Mouse (Mus musculus) T-helper 1 cell (primary cell): ENCODE results near the gene B3galt1.

ENCODE experiments used
- in situ Hi-C: fragments of 300-600 bp; cut with MboI, MseI; formaldehyde crosslinking; loops from one replicate; pipeline ENCODE4 v1.15.1; 2025; ENCODE audit warnings: high pct_unique_total_duplicates

The B3galt1 gene

DNA sequence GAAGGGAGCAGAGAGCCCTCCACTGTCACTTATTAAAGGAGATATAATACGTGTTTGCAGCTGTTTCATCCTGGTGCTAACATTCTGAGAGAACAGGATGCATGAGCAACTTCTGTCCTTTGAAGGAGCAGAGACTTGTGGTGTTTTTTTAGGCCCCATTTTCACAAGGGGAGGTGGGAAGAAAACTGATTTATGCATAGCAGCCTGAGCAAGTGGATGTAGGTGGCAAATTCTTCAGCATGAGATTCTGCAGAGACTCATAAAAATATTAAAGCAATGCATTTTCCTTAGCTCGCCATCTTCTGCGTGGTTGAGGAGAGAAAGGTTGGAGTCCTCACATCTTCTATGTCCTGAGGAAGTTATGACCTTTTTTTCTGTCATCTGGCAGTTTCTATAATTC, 469.0 kb downstream of the B3galt1 start:
- in situ Hi-C loops: no loop called here

DNA sequence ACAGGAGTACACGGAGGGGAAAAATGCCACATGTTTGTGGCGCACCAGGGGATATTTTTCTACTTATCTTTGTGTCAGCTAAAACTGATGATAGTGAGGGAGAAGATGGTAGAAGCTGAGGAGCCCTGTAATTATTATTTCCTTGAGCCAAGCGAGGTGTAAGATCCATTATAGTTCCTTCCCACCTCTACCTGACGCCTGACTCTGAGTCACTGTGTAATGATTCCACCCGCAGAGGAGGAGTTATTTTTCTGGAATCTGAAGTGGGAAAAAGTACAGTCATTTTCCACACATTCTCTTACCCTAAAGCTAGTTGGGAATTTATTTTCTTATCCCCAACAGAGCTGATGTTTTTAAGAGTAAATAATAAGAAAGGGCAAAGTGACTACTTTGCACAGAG, 475.1 kb downstream of the B3galt1 start:
- in situ Hi-C loops: no loop called here

DNA sequence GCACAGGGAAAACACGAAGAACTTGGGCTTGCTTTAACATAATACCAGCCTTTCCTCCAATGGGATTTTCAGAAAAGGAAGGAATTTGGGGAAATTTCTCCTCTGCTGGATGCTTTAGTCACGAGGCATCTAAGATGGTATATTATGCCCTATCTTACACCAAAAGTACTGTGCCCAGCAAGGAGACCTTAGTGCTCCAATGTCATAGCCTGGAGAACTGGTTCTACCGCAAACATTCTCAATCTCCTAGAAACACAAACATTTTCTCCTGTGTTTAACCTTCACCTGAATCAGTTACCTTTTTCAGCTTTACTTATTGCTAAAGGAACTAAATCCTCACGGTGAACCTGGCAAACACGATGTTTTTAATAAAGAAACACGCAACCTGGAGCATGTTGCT, 486.8 kb downstream of the B3galt1 start:
- in situ Hi-C loops: no loop called here

DNA sequence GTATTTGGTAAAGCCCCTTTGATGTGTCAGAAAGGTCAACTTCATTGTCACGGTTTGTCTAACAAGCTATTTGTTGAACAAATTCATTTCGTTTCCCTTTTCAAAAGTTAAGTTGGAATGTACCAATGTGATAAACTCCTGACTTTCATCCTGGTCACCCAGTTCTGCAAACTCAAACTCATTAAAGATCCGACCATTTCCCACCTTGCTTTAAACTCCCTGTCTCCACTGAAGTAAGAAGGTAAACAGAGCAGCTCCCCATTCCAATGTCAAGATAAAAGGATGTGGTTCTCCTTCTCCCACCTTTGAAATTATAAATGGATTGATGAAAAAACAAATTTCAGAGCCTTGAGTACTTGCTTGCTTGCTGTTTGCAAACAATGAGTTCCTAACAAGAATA, 487.6 kb downstream of the B3galt1 start:
- in situ Hi-C loops: no loop called here

DNA sequence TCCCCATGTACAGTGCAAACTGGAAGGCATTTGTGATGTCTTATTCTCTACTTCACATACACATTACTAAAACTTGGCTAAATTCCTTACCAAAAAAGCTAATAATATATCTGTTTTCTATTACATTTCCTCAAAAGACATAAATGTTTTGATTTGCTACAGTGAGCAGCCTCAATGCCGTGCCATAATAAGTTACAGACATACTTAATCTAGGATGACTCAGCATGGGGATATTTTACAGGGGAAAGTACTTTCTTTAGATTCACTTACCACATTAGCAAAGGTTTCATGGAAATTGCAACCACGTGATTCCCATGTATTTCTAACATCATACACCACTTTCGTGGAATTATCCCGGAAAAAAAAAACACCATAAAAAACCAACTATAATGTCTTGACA, 495.7 kb downstream of the B3galt1 start:
- in situ Hi-C loops: no loop called here

DNA sequence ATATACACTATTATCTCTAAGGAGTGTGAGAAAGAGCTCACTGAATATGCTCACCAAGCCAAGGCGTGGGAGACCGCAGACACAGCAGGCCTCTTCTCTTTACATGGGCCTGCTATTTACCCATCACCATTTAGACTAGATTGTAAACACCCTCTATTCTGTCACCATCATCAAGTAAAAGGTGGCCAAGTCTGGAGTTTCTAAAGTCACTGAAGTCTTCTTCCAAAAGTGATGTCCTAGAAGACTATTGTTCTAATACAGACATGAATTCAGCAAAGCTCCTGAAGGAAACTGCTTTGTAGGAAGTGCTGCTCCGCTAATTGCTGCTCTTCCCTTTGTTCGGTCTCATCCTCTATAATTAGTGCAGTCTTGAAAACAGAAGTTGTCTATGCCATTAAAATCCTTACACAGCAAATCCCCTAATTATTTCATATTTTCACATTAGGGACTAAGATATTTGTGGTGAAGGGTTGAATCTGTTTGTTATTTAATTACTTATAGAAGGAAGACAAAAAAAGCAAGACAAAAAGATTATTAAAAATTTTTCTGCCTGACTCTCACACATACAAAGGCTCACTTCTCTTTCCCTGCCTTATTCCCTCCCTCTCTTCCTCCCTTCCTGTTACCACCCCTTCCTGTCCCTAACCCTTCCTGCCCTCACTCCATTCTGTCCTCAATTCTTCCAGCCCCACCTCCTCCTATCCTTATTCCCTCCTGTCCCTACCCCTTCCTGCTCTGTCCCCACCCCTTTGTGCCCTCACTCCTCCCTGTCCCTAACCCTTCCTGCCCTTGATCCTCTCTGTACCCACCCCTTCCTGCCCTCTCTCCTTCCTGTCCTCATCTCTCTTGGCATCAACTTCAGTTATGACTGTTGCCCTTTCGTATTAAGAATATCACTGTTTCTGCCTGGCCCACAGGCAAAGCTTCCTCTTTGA, 514.0 kb downstream of the B3galt1 start:
- in situ Hi-C loops: loop anchor here (10.0 kb wide), 1 partner anchor 485 kb away; no protein-coding TSS in a partner anchor

DNA sequence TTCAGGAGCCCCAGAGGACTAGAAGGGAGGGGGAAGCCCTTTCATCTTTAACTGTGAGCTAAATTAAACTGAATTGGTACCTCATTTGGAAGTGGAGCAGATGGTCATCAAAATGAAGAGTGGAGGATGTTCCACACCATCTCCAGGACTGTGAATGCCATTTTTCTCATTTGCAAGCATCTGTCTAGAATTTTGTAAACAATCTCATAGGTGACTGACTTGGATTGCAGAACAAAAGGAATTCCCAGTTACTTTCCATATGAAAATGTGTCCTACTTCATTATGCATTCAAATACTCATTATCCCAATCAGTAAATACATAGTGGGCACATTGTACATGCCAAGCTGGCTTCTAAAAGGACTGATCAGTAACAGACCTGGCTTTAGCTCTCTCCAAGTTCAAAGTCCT, 515.2 kb downstream of the B3galt1 start:
- in situ Hi-C loops: loop anchor here (10.0 kb wide), 1 partner anchor 484 kb away; no protein-coding TSS in a partner anchor

DNA sequence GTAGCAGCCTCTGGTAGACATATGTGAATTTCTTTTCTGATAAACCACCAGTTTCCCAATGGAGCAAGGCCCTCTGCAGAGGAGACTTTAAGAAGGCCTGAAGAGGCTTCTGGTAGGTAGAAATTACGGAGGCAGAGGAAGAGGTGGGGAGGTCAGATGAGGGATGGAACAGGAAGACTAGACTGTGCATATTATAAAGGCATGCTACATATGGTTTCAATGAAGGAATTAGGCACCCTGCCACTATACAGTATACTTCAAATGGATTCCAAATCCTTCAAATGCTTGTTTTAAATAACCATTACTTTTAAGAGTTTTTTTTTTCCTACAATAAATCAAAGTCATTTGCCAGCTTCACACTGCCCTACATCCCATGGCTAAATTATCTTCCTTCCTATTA, 518.8 kb downstream of the B3galt1 start:
- in situ Hi-C loops: loop anchor here (10.0 kb wide), 1 partner anchor 480 kb away; no protein-coding TSS in a partner anchor

DNA sequence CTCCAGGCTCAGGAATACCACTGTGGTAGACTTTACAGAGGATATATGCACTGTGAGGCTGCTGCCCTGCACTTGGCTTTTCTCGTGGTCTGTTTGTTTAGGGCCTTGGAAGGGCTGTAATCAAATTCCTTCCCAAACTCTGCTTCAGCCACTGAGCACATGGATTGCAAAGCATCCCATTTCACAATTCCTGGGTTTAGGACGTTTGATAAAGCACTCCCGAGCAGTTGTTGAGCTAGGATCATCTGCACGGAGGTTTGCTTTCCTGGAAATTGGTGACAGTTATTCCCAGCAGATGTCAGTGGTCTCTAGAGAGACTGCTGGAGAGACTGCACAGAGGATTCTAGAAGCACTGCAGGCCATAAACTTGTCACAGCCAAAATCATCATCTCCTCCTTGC, 520.4 kb downstream of the B3galt1 start:
- in situ Hi-C loops: loop anchor here (10.0 kb wide), 1 partner anchor 479 kb away; no protein-coding TSS in a partner anchor

DNA sequence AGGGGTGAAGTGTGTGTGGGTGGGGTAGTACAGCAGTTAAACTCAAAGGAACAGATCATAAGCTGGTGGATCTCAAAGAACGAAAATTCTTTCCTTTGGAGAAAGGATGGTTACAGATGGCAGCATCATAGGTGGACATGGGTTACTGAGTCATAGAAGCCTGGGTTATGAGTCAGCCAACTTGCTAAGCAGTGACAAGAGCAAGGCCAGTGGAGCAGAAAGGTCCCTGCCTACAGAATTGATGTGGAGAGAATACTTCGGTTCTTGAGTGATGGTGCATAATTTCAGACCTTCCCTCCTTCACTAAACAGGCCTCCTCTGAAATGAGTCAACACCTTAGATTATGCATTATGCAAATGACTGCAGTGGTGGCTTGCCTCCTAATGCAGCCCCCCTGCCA, 525.9 kb downstream of the B3galt1 start:
- in situ Hi-C loops: no loop called here

DNA sequence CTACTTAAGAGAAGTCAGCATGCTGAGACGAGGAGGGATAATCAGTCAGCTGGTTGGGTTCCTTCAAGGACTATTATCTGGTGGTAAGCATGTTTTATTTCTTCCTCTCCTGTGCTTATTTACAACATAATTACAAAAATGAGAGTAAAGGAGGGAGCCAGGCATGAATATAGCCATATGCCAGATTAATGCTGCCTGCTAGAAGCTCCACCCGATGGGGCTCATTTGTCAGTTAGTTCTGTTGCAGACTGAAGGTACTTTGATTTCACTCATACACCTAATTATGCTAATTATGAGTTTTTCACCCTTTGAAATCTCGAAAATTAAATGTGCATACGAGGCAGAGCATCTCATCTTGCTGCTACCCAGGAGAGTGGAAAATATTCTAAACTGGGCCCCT, 539.0 kb downstream of the B3galt1 start:
- in situ Hi-C loops: no loop called here

DNA sequence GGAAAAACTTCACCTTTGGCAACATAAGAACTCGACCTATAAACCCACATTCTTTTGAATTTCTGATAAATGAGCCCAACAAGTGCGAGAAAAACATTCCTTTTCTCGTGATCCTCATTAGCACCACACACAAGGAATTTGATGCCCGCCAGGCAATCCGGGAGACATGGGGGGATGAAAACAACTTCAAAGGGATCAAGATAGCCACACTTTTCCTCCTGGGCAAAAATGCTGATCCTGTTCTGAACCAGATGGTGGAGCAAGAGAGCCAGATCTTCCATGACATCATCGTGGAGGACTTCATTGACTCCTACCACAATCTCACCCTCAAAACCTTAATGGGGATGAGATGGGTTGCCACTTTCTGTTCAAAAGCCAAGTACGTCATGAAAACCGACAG, 552.4 kb downstream of the B3galt1 start:
- in situ Hi-C loops: no loop called here

DNA sequence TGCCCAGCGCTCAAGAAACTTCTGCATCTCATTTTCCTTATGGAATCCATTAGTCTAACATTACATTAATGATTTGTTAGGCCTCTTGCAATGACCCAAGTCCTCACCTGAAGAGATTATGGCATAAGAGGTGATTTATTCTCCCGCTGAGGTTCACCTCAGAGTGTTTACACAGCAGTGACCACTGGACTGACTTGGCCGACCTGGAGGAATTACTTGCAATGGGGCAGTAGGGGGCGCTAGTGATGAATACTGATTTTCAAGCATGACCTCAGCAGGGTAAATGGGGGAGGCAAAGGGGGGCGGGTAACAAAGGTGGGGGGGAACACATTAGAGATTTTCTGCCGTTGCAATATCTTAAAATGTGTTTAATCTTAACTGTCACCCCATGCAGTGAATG, 559.1 kb downstream of the B3galt1 start:
- in situ Hi-C loops: no loop called here

DNA sequence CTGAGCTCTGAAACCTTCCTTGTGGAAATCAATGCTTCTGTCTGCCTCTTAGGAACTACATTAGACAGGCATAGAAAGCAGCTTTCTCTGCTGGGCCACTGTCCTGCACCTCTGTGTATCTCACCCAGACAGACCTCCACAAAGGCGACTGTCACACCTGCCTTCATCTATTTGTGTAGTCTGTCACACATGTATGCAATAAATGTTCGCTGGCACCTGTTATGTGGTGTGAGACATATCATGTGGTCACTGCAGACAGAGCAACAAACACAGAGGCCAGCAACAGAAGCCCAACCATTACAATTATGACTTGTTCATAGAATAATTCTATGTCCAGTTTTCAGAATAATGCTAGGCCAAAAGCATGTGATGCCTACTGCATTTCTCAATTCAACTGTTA, 575.4 kb downstream of the B3galt1 start:
- in situ Hi-C loops: no loop called here

DNA sequence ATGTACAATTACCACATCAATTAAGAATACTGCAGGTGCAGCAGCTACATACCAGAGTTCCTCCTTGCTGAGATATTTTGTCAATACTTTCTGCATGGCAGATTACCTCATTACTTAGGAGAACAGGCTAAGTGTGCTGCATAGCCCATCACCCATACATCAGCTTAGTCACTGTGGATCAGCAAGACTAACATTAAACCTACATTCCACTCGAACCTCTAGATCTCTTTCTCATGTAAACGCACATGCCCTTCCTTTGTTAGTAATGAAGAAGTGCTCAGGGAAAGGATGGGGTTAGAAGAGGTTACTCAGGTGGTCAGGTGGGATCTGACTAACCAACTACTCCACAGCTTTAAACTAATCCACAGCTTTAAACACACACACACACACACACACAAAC, 577.6 kb downstream of the B3galt1 start:
- in situ Hi-C loops: no loop called here

DNA sequence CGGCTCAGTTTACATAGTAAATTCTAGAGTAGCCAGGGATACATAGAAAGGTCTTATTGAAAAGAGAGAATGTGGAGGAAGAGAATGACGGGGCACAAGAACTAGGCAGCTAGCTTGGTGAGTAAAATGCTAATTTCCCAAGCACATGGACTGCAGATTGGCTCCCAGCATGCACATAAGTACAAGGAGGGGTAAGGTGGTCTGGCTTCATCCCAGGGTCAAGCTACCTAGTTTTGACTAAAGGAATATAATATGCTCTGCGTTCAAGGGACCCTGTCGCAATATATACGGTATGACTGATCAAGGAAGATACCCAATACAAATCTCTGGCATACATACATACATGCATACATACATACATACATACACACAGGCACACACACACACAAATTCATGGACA, 594.1 kb downstream of the B3galt1 start:
- in situ Hi-C loops: no loop called here

DNA sequence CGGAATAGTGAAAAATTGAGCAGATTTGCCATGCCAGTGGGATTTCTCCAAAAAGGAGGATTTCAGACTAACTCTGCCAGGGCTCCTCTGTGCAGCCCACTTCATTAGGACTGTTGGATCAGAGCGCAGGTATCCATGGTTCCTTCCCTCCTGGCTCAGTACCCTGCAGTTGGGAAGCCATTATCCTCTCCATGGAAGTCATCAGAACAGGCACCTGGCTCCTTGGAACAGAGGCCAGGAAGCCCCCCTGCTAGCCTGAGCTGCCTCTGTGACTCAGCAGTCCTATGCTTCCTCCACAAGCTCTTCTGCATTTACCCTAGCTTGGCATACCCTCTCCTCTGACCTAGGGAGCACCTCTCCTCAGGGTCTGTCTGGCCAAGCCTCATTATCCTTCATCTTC, 594.9 kb downstream of the B3galt1 start:
- in situ Hi-C loops: no loop called here

DNA sequence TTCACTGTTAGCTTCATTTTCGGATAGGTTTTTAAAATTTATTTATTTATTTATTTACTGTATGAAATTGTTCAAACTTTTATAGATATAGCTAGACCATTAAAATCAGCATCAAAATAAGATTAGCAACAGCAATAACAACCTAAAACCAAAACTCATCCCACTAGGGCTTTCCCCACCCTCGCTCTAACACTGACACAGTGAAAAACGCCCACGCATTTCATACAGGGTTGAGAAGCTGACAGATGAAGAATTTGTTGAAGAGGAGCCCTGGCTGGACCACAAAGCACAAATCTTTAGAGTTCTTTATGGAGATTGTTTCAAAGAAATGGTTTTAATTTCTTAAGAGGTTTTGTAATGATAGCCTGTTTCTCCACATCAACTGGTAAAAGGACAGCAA, 596.3 kb downstream of the B3galt1 start:
- in situ Hi-C loops: no loop called here

DNA sequence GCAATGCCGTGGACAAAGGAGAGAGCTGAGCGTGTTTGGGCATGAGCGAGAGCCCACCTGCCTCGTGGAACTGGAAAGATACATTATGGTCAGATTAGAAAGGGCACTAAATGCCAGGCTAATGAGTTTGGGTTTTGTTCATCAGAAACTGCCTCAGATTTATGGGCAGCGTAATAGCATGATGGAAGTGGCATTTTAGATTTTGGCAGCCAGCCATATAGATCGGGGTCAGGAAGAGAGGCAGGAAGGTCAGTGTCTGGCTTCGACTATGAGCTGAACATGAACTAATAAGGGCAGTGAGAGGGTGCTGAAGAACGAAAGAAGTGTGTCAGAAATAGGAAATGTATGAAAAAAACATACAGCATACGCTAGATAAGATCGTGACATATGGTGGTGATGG, 605.6 kb downstream of the B3galt1 start:
- in situ Hi-C loops: no loop called here
